ENCODE assay signal across 8 mouse cellular contexts in the genomic region with DNA sequence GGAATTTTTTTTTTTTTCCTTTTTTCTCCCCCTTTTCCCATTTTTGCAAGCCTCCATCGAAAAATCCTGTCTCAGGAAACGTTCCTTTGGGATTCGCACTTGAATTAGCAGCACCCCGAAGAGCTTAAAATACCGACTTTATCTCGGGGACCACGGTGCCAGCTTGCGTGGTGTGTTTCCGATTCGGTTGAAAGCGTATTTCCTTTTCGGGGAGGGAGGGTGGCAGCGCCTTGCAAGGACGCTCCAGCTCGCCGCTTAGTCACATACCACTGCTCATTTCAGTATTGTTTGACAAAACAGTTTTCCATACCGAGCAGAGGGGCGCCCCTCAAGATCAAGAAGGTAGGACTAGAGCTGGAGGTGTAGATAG. TPM values are rescaled to one million over a fixed set of nuclear protein-coding genes. Genes with fewer than 3 reads are reported as not detected.
DNase-seq lines count a peak whose midpoint lies in the region; ATAC-seq and TF ChIP-seq lines count a peak whose summit lies in the region.

No protein-coding gene starts in this region.

- H3K4me1 ChIP-seq in heart, embryonic 15.5 days (replicated peaks) = peaks cover 42% of the 10 kb centered on the region
- peaks cover 23% of the 10 kb centered on the region for H3K4me1 ChIP-seq in lung, adult 2 months (ENCODE audit: control insufficient read depth, insufficient read depth, low read length)

- ATAC-seq in activated CD4-positive, CD25-positive, alpha-beta regulatory T cell, adult 4 months = peak; percentile 19
- no peak for ATAC-seq in heart, embryonic 15.5 days (replicated peaks; ENCODE audit: insufficient number of reproducible peaks, insufficient read depth, low FRiP score, low read depth)

- peak; percentile 85 for DNase-seq in CD4-positive helper T cell, adult 2 months (ENCODE audit: low read depth, low spot score)
- DNase-seq in embryo, embryonic 9.5 days (ENCODE audit: extremely low spot score) = peak; percentile 38
- DNase-seq in kidney, postnatal 14 days = peak; percentile 64
- peak; percentile 50 for DNase-seq in lung, adult 2 months
- DNase-seq in right cerebral cortex, postnatal 10 days (ENCODE audit: low spot score in 2 of 2) = peak; percentile 67 to 70
- peak; percentile 41 for DNase-seq in urinary bladder, postnatal 25 days (ENCODE audit: low spot score)

- peak overlapping the region; percentile 96 for H3K4me3 ChIP-seq in heart, embryonic 15.5 days
- H3K4me3 ChIP-seq in lung, adult 2 months (replicated peaks; ENCODE audit: extremely low read depth, low read depth, low read length) = peak overlapping the region; percentile 69

- peak overlapping the region; percentile 72 for H3K4me2 ChIP-seq in heart, embryonic 15.5 days

- H3K9me3 ChIP-seq in heart, embryonic 15.5 days (replicated peaks) = no peaks in the 10 kb centered on the region

- H3K27ac ChIP-seq in heart, embryonic 15.5 days = peak overlapping the region; percentile 98

- H3K36me3 ChIP-seq in heart, embryonic 15.5 days = no peaks in the 10 kb centered on the region

- peak; percentile 57; the same call in 1 of the 2 replicates for TF ChIP-seq POLR2A in lung, adult 2 months (IDR thresholded peaks at IDR 0.05; ENCODE audit: borderline replicate concordance, extremely low read depth, low read depth, low read length)

- 0 out of 2 replicates have a peak, but pooled peaks cover 8% of the 10 kb centered on the region for H3K27me3 ChIP-seq in heart, embryonic 15.5 days

- H3K9ac ChIP-seq in heart, embryonic 15.5 days = peak overlapping the region; percentile 98

- no peak for TF ChIP-seq CTCF in lung, adult 2 months (IDR thresholded peaks at IDR 0.05; ENCODE audit: insufficient read depth, low read length)

- 0% methylated on average over 18 of the region's 18 CpGs for WGBS in heart, embryonic 15.5 days
- WGBS in lung, adult 2 months = under 1% methylated on average over 18 of the region's 18 CpGs

RNA-seq across cellular contexts. Expression of a gene that starts 1.2 kb away (rescaled TPM):
- polyA plus RNA-seq in activated CD4-positive, CD25-positive, alpha-beta regulatory T cell, adult 4 months (2017; shearing (Covaris generic)) = 10 to 100 TPM; 17.5 to 22.4 TPM
- 22.0 and 31.1 TPM in 2 replicates for polyA plus RNA-seq in heart, embryonic 15.5 days (2015; fragmentation: Nextera tagmentation; extraction: Ambion mirVana)
- polyA plus RNA-seq in lung, adult 2 months (2012; rRNA removed) = 74.3 and 97.5 TPM in 2 replicates

RNA-seq across cellular contexts. Expression of a gene that starts 2.3 kb away (rescaled TPM):
- not detected for polyA plus RNA-seq in activated CD4-positive, CD25-positive, alpha-beta regulatory T cell, adult 4 months (2017; shearing (Covaris generic))
- 0.23 and 0.66 TPM in 2 replicates for polyA plus RNA-seq in heart, embryonic 15.5 days (2015; fragmentation: Nextera tagmentation; extraction: Ambion mirVana)
- 0.40 and 1.2 TPM in 2 replicates for polyA plus RNA-seq in lung, adult 2 months (2012; rRNA removed)

RNA-seq across cellular contexts. Expression of a gene that starts 33.6 kb away (rescaled TPM):
- polyA plus RNA-seq in activated CD4-positive, CD25-positive, alpha-beta regulatory T cell, adult 4 months (2017; shearing (Covaris generic)) = 1 to 10 TPM; 4.1 to 7.7 TPM
- 1.6 and 2.0 TPM in 2 replicates for polyA plus RNA-seq in heart, embryonic 15.5 days (2015; fragmentation: Nextera tagmentation; extraction: Ambion mirVana)
- polyA plus RNA-seq in lung, adult 2 months (2012; rRNA removed) = 0.77 and 1.5 TPM in 2 replicates
